Mouse (Mus musculus) embryo, embryonic 9.5 days (tissue): ENCODE results near the gene Chst1.
A peak's percentile ranks its signal among the peaks of the same experiment; 100 is the strongest.

Source experiments
- DNase-seq: peaks from one replicate; pipeline ENCODE4 v3.0.0-alpha.2; 2017; ENCODE audit errors: extremely low spot score

The Chst1 gene

DNA sequence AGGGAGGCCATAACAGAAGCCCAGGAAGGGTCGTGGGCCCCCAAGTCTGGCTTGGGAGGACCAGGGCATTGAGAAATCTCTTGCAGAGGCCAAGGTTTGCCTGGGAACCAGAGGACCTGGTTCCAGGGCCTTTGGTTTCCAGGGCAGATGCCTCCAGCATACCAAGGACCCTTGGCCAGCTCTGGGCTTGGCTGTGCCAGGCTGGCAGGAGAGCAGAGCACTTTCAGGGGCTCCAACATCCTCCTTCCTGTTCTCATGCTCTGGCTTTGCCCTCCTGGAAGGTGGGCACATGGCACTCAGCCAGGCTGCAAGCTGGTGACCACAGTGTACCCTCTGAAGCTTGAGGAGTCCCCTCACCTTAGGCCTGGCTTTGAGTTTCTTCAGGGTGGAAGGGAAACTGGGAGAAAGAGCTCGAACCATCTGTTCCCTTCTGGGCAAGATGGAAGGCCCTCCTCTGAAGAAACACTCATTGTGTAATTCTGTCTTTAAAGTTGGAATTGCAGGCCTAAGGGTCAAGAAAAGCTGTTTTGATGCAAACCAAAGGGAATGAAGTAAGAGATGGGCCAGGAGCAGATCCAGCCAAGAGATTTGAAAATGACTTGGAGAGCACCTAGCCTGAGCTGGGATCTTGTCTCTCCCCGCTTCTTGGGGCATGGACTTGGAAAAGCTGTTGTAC, 10.3 kb downstream of the Chst1 start:
- no peak for DNase-seq

DNA sequence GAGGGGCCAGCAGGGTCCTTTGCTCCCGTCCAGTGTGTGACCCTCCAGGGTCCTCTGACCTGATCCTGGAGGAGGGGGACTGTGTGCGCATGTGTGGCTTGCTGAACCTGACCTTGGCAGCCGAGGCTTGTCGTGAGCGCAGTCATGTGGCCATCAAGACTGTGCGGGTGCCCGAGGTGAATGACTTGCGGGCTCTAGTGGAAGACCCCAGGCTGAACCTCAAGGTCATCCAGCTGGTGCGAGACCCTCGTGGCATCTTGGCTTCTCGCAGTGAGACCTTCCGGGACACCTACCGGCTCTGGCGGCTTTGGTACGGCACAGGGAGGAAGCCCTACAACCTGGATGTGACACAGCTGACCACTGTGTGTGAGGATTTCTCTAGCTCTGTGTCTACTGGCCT, 14.1 kb downstream of the Chst1 start:
- DNase-seq: no peak

DNA sequence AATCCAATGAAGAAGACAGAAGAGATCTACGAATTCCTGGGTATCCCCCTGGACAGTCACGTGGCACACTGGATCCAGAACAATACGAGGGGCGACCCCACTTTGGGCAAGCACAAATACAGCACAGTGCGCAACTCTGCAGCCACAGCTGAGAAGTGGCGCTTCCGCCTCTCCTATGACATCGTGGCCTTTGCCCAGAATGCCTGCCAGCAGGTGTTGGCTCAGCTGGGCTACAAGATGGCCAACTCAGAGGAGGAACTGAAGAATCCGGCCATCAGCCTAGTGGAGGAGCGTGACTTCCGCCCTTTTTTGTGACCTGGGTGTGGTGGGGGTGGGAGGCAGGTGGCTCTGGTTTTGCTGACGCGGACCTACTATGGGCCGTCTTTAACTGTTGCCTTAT, 14.6 kb downstream of the Chst1 start:
- DNase-seq: no peak

DNA sequence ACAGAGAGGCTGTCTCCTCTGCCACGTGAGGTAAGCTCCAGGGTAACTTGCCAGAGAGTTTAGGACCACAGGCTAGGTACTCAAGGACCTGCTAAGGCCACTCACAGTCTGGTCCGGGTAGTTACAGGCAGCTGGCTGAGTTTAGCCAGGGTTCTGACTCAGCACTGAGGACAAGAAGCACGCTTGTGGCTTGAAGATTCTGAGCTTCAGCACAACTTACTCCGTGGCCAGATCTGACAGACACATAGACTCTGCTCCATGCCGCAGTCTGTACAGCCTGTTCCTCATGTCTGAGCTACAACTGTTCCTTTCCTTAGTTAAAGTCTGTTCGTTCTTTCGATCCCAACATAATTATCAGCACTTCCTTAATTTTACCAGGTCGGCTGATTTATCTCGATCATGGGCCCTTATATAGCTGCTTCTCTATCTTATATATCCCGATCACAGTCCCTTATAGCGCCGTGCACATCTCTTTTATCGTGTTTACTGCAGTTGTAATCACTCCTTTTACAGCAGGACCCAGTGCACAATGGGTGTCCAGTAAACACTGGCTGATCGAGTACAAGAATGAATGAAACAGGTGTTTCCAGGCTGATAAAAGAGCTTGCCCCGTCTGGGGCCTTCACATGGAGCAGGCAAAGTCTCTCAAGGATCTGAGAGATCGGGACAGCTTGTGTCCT, 17.7 kb downstream of the Chst1 start:
- no peak for DNase-seq

DNA sequence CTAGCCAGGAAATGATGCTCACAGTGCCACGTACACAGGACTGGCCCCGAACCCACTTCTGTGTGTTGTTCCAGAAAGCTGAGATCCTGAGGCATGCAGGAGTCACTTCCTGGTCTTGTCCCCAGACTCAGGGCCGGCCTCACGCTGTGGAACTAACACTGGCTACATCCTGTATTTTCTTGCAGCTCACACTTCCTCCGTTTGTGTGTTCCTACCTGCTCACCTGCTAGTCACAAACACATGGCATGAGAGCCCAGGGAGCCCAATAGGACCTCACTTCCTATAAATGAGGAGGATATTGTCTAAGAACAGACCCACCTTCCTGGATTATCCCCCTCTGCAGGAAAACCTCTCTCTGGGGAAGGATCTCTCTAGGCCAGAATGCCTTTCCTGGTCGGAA, 18.5 kb downstream of the Chst1 start:
- no peak for DNase-seq

DNA sequence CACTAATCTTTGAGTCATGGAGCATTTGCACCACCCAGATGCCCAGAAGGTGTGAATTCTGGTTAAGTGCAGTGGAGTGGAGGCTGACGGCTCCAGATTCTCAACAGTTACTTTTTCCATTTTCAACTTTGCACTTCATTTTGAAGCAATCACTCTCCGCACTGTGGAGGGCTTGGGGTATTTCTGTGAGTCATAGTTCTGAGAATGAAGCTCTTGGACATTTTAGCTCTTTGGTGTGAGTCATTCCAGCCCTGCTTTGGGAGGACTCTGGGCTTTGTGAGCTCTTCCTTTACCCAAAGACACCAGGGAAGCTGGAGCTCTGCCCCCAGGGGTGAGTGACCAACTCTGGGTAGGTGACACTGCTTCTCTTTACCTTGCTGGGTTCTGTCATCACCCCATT, 28.1 kb downstream of the Chst1 start:
- DNase-seq: no peak

DNA sequence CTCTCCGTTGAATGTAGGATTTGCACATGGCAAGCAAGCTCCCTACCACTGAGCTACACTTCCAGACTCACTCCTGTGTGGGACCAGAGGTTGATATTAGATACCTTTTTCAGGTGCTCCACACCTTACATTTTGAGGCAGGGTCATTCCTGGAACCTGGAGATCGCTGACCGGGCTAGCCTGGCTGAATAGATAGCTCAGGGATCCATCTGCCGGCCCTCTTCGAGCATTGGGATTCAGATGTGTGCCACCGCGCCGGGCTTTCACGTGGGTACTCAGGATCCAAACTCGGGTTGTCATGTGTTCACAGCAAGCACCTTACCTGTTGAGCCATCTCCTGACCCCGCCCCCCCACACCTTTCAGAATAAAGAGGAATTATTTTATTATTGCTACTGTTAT, 31.3 kb downstream of the Chst1 start:
- no peak for DNase-seq

DNA sequence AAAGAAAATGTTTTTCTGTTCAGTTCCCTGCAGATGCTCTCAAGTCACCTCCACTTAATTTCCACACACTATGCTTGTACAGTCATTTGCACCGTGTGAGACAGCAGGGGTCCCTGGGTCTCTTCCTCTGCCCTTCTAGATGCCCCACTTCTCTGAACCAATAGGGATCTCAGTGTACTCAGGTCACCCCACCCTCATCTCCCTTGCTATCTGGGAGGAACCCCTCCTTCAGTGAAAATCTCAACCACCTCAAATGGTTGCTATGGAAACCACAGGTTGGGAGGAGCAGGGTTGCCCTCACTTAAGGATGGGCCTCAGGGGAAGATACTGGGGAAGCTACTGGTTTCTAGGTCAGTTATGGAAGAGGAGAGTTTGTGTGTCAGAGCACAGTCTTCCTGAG, 32.5 kb downstream of the Chst1 start:
- no peak for DNase-seq

DNA sequence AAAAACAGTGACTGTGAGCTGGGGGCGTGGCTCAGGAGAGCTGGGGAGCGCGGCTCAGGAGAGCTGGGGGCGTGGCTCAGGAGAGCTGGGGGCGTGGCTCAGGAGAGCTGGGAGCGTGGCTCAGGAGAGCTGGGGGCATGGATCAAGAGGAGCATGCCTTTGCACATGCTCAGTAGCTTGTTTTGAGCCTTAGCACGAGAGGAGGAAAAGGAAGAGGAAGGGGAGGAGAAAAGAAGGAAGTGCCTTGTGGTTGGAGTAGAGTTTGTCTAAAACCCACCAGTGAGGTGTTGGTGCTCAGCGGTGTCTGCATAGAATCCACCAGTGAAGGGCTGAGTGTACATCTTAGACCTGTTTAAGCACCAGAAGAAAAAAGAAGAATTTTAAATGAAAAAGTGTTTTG, 41.0 kb downstream of the Chst1 start:
- peak; percentile 21 for DNase-seq

DNA sequence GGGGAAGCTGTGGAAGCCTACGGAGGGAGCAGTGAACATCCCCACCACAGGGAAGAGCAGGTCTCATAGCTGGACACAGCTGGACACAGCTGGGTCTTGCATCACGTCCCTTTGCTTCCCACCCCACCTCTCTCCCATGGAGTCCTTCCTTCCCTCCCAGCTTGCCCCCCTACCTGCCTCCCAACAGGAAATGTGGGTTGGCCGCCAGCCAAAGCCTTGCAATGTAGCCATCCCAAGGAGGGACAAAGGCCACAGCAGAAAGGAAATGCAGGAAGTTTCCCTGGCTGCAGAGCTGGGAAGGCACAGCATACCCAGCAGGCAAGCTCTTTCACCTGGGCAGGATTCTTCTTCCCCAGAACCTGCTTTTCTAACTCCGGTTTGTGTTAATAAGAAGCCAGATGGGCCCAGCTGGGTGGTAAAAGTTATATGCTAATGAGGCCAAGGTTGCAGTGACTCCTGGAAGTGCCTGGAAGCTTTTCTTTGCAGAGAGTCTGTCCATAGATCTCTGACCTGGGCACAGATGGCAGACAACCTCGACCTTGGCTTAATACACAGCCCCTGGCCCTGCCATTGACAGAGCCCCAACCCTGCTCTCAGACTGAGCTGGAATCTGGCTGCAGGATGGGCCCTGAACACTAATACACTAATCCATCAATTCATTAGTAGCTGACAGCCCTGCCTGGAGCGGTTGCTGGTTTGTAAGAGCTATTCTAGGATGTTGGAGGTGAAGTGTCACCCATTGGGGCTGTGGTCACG, 46.0 kb downstream of the Chst1 start:
- no peak for DNase-seq

DNA sequence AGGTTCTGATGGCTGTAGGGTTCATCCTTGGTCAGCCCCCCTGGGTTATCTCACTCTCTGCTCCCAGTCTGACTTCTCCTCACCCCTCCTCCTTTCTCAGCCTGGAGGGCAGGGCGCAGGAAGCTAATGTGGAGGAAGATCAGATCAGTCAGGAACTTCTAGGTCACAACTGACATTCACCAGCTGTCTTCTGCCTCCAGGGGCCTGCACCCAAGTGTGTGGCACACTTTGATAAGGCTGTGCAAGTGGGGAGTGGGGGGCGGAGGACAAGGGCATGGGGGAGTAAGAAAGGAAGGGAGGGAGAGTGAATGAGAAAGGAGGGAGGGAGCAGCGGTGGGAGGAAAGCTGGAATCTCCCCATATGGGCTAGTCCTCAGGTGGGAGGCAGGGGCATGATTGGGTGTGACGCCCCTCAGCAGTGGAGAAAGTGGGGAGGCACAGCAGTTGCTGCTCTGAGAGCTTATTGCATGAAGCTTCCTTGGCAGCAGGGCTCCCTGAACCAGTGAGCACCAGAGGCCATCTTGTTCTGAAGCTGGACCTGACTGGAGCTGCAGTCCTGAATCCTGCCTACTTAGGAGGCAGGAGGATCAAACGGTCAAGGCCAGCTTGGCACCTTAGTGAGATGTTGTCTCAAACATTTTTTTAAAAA, 49.8 kb downstream of the Chst1 start:
- no peak for DNase-seq

DNA sequence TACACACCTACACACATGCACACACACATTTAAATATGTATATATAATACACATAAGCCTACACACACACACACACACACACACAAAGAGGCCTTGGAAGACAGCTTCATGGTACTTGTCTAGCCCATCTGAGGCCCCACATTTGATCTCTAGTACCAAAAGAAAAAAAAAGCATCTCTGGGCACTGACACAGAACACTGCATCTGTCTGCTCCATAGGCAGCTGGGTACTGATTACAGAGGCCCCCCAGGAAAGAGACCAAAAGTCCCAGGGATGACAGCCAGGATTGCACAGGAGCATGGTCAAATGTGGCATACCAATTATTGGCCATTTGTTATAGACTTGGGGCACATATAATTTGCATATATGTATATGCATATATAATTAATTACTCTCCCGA, 50.9 kb downstream of the Chst1 start:
- no peak for DNase-seq

DNA sequence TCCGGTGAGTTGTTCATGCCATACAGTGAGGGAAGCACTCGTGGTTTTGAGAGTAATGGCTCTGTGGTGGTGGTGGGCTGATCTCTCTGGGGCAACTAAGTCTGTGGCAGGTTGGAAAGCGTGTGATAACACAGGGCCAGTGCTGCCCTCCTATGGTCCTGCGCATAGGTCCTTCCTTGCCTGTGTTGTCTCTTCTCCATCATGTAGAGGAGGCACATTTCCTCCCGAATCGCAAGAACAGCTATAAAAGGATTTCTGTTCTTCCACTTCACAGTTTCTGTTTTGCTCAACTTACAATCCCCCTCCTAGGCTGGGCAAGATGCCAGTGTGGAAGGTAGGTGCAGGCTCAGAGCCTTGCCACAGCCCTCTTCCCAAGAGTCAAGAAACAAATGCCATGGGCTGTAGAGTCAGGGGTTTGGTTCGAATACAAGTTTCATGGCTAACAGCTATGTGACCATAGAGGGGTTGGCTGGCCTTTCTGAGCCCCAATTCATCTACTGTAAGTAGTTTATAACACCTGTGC, 51.8 kb downstream of the Chst1 start:
- no peak for DNase-seq

DNA sequence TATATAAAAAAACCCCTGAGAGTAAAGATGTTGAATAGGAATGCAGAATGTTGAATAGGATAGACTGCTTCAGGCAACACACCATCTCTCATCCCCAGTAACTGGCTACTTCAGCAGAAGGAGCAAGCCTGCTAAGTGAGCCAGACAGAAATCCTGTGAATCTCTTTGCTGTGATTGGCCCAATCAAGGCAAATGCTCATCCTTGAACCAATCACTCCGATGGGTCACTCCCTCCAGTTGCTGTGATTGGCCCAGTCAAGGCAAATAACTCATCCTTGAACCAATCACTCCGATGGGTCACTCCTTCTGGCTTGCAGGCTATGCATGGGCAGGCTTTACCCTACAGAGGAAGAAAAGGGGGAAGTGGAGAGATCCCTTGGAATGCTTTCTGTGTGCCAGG, 57.7 kb downstream of the Chst1 start:
- no peak for DNase-seq

DNA sequence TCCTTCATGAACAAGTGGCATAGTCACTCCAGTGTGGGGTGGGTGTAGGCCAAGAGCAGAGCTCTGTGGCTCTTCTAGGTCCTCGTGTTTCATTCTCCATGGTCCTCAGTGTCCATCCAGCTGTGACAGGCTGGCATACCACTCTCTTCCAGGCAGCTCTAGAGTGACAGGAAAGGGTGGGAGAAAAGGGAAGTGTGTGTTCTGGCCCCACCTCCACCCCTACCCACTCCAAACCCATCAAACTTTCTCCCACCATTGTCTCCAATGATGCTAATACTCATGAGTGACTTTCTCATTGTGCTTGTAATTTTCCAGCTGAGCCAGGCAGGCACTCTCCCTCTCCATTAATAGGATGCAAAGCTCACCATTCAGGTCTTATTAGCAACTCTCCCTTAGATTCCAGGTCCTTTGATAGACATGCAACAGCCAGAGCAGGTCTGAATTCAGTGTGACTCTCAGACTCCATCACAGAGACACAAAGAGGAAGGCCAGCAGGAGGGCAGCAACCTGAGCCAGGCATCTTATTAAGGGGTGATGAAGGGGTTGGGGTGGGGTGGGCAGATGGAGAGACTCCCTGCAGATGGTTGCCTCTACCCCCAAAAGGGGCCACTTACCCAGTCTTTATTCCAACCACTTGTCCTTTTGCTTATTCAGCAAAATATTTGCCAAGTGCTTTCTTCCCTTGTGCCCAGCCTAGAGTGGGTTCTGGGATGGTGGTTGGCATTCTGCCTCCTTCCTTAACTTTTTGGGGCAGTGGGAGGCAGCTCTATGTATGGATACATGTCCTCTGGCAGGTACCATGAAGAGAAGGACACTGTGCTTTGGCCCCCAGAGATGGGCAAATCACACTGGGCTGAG, 59.0 kb downstream of the Chst1 start:
- no peak for DNase-seq

DNA sequence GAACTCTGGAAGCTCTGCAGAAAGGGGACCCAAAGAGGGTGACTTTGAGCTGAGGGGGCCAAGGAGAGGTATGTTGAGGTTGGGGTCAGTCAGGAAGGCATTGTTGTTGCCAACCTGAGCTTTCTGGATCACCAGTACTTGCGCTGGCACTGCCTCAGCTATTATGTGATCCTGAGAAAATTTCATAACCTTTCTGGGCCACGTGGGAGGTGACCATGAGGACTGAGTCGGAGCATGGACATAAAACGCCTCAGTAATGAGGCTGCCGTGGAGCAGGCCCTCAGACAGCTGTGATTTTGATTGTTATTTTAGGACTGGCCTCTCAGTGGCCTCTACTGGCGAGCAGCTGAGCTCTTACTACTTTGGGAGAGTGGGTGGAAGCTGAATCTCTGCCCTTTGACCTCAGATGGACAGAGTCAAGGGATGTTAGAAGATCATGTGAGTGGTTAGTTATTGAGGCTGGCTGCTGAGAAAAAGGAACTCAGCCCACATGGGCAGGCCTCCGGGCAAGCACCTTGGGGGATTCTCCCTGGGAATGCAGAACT, 60.1 kb downstream of the Chst1 start:
- no peak for DNase-seq

DNA sequence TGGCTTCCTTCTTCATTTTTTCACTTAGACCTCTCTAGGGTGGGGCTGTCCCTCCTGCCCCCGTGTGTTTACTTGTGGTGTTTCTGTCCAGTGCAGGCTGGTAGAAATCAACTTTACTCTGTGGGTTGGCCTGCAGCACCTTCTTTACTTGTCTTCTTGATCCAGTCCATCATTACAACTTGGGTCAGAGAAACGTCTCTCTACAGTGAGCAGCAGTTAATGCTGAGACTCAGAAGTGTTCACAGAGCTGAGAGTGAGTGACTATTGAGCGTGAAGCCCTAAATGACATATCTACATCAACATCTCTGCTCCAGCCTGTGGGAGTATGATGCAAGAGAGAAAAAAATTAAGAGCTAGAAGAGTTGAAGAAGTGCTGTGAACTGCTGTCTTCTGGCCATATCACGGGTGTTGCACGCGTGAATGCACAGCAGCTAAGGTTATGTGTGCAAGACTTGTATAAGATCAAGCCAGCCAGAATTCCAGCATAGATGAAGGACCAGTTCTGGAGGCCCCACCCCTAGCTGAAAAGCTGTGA, 63.1 kb downstream of the Chst1 start:
- DNase-seq: no peak
